Mouse (Mus musculus): Measurements from ENCODE around the gene Thap12.

GRCm38 (mm10) chr7:98727986-98728385, 25.1 kb downstream of the Thap12 start:
- TF ChIP-seq TAL1 (conservative IDR thresholded peaks at IDR 0.05; ENCODE audit: low read depth, low read length) (no peak), CTCF (IDR thresholded peaks at IDR 0.05; ENCODE audit: low read depth, low read length) (no peak), GATA1 (IDR thresholded peaks at IDR 0.05; ENCODE audit: borderline replicate concordance, low read length) (no peak), POLR2AphosphoS5 (IDR thresholded peaks at IDR 0.05; ENCODE audit: insufficient replicate concordance, low read depth, low read length) (no peak)
